Mouse (Mus musculus) telencephalon, adult 2 months (tissue): ENCODE results near the gene Hs3st6.
A peak's percentile ranks its signal among the peaks of the same experiment; 100 is the strongest.
"Not testable (repeated sequence)": the region's sequence is repeated elsewhere in the genome, so short reads cannot be mapped to it uniquely, and the experiment has no call there.

Source experiments
- DNase-seq: peaks from one replicate; pipeline ENCODE4 v3.0.0-alpha.2; 2011; ENCODE audit warnings: low read depth, low spot score

Gene Hs3st6

DNA sequence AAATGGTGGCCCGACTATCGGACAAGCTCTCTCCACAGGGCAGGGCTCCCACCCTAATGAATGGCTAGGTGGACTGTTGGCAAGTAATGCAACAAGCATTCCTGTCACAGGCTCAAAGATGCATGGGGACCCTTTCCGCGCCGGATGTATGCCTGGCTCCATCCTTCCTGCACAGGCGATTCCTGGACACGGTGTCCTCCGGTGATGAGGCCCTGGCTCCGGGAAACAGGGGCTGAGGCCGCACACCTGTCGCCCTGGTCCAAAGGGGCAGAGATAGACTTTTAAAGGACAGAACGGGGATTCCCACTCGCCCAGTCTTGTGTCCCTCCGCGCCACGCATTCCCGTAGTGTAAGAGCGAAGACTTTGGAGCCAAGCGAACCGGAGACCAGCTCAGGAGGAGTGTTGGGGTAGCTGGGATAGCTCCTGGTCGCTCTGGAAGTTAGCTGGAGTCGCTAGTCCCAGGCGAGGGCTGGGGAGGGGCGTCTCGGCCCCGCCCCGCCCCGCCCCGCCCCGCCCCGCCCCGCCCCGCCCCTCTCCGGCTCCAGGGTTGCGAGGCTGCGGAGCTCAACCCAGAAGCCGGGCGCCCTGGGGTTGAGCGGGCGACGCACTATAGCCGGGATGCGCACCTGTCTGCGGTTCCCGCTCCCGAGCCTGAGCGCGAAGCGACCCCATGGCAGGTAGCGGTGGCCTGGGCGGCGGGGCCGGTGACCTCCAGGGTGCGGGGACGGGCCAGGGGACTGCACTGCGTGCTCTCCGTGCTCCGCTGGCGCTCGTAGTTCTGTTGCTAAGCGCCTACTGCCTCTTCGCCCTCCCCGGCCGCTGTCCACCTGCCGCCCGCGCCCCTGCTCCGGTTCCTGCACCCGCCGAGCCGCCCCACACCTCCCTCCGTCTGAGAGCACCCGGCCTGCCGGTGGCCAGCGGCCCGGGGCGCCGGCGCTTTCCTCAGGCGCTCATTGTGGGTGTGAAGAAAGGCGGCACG, at the start of gene Hs3st6:
TSS of gene Hs3st6 (plus strand) at position 574 of the 980 bp plus-strand sequence.
- no peak for DNase-seq

DNA sequence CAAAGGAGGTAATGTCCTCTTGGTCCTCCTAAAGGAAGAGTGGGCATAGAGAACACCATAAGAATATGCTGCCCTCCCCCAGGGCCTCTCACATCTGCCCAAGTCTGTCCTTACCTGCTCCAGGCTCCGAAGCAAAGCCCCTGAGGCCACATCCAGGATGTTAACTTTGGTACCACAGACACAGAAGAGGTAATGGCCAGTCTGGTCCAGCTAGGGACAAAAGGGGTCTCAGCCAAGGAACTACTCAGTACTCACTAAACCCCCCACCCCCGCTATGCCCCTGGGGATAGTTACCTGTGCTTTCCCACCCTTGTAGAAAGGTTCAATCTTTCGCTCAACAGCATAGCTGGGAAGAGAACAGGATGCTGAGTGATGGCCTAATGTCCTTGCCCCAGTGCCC, 47.0 kb upstream of the Hs3st6 start:
- no peak for DNase-seq

DNA sequence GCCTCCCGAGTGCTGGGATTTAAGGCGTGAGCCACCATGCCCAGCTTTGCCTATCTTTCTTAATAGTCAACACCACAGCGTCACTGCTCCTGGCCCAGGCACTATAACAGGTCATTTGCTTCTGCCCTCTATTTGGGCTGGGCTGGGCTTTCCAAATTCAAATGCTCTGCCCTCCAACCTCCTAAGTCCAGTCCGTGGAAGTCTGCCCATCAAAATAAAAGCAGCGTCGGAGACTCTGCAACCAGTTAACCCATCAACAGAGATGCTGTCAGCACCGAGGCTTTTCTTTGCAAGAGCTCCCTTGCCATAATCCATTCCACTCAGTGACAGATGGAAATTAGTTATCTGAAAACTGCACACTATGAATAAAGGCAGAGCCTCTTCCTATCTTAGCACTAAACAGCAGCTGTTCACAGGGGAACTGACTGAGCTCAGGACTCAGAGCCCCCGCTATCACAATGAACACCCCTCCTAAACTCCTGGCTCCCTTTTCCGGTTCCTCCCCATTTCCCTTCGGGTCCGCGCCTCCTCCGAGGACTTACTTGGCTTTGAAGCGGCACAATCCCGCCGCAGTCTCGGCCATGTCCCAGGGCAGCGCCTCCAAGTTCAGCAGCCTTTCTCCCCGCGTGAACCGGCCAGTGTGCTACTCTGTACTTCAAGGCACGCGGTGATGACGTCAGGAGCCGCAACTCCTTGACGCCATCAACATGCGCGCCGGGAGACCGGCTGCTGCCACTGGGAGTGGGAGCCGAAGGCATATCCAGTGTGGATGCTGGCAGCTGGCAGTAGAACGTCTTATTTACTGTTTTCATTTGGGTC, 45.6 kb upstream of the Hs3st6 start, which contains the start of gene Tbl3:
TSS of gene Tbl3 (minus strand) at position 679 of the 819 bp plus-strand sequence.
- DNase-seq, result peak; percentile 91

DNA sequence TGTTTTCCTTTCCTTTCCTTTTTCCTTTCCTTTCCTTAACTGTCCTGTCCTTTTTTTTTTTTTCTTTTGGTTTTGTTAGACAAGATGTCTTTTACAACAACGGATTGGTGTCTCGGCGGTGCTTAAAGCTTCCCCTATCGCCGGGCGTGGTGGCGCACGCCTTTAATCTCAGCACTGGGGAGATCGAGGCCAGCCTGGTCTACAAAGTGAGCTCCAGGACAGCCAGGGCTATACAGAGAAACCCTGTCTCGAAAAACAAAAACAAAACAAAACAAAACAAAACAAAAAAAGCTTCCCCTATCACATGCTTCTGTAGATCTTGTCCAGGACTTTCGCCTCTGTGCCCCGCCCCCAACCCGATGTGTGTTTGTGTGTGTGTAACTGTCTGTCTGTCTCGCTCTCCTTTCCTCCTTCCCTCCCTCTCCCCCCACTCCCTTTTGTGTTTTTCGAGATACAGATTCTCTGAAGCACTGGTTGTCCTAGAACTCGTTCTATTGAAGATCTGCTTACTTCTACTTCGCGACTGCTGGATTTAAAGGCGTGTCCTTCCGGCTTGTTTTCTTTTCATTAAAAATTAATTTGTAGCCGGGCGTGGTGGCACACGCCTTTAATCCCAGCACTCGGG, 44.9 kb upstream of the Hs3st6 start:
- no peak for DNase-seq

DNA sequence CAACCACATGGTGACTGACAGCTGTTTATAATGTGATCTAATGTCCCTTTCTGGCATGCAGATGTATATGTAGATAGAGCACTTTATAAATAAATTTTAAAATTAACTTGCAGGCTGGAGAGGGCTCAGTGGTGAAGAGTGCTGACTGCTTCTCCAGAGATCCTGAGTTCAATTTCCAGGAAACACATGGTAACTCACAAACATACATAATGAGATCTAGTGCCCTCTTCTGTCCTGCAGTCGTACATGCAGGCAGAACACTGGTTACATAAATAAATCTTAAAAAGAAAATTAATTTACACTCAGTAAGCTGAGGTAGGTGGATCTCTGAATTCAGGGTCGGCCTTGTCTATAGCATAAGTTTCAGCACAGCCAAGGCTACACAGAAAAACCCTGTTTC, 44.1 kb upstream of the Hs3st6 start:
- no peak for DNase-seq

DNA sequence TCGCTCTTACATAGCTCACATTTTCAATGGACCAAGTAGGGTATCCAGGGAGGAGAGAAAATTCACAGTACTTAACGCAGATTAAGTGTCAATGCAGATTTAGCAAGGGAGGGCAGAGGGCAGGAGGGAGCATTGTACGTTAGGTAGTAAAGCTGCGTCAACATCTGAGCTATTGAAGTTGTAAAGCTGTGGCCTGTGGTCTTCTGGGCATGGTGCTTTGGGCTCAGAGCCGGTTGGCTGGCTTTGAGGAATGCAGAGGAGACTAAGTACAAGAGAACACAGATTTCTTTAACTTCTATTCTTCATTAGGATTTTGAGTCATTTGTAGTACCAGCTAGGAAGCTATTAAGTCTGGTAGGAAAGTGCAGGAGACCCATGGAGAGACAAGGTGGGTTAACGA, 37.2 kb upstream of the Hs3st6 start:
- DNase-seq, result no peak

DNA sequence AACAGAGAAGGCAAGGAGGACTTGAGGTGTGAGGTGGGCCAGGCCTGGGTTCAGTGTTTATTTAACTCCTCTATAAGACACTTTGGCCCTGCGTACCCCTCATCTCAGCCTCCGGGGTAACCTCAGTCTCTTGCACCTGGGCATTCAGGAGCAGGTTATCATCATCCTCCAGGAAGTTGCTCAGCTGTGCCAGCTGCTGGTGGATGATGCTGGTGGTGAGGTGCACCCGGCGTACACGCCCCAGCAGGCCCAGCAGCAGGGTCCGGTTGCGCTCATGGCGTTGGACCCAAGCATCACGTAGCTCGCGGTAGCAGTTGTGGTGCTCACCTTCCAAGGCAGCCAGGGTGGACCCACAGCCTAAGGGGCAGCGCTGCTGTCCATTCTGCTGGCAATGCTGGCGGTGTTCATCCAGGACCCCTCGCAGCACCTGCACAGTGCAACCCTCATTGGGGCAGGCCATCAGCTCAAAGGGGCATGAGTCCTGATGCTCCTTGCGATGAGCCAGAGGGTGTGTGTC, 36.6 kb upstream of the Hs3st6 start:
- no peak for DNase-seq

DNA sequence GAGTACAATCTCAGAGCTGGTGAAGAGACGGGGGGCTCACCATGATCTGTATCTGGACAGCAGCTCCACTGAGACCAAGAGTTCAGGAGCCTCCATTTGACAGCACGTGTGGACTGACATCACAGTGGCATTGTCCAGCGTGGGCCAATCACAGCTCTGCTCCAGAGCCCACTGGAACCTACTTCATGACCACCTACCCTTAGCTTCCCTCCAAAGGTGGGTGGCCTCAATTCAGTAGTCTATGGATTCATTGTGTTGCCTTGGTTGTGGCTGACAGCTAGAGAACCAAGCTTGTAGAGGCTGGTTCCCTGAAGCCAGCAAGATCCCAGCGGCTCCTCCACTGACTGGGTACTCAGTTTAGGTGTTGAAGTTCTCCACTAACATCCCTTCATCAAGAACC, 34.8 kb upstream of the Hs3st6 start, which contains the start of the genes Rnf151 and Rps2:
TSS of gene Rnf151 (minus strand) at position 121 of the 400 bp plus-strand sequence.
TSS of gene Rps2 (plus strand) at position 174 of the 400 bp plus-strand sequence.
- no peak for DNase-seq

DNA sequence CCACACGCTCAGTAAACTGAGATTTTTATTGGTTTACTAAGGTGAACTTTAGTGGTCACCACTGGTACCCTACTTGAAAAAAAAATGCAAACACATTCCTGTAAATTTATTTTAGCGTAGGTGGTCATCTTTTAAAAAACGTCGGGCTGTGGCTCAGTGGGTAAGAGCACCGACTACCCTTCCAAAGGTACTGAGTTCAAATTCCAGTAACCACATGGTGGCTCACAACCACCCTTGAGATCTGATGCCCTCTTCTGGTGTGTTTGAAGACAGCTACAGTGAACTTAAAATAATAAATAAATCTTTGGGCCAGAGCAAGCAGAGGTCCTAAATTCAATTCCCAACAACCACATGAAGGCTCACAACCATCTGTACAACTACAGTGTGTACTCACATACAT, 33.9 kb upstream of the Hs3st6 start:
- not testable (repeated sequence) for DNase-seq

DNA sequence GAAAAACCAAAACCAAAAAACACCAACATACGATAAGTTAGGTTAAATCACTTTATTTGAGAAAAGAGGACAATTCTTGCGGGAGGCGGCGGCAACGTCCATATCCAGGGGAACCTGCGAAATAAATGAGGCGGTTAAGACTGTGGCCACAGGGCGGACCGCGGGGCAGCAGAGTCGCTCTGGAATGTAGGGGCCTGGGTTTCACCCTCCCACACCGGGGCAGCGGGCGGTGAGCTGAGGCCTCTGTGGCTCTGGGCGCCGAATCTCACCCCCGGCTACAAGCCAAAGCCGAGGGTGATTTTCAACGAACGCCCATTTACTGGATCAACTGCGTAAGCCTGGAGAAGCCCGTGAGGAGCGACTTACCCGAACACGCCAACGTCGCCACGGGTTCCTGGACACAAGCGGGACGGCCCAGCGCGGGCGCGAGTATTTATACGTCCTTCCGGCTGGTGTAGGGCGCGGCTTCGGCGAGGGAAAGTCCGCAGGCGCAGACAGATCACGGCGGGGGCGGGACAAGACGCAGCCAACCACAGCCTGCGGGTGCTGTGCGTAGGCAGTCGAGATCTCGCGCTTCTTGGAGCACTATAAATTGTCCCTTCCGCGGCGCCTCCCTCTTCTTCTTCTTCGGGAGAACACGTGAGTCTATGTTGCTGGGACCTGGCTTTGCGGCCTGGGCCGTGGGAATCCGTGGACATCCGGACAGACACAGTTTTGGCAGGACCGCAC, 33.1 kb upstream of the Hs3st6 start:
- DNase-seq, result peak; percentile 99

DNA sequence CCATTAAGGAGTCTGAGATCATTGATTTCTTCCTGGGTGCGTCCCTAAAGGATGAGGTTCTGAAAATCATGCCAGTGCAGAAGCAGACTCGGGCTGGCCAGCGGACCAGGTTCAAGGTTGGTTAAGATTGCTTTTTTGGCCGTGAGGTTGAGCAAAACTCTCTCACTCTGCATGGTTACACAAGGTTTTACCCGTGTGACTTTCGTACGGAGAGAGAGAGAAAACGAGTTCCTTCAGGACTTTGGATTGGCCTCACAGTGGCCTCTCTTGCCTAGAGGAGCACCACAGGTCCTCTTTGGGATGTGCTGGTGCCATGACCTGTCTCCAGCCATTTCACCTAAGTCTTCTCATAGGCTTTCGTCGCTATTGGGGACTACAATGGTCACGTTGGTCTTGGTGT, 32.2 kb upstream of the Hs3st6 start:
- not testable (repeated sequence) for DNase-seq

DNA sequence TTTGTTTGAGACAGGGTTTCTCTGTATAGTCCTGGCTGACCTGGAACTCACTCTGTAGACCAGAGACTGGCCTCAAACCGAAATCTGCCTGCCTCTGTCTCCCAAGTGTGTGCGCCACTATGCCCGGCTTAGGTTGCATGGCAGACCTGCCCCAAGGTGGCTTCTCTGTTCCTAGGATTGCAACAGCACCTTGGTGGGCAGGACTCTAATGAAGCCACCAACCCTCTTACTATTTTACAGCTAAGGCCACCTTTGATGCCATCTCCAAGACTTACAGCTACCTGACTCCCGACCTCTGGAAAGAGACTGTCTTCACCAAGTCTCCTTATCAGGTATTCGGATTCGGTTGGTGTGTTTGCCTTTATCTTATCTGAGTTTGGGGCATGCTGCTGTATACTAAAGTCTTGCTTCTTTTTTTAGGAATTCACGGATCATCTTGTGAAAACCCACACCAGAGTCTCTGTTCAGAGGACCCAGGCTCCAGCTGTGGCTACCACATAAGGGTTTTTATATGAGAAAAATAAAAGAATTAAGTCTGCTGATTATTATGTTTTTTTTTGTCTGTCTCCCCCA, 31.3 kb upstream of the Hs3st6 start:
- not testable (repeated sequence) for DNase-seq

DNA sequence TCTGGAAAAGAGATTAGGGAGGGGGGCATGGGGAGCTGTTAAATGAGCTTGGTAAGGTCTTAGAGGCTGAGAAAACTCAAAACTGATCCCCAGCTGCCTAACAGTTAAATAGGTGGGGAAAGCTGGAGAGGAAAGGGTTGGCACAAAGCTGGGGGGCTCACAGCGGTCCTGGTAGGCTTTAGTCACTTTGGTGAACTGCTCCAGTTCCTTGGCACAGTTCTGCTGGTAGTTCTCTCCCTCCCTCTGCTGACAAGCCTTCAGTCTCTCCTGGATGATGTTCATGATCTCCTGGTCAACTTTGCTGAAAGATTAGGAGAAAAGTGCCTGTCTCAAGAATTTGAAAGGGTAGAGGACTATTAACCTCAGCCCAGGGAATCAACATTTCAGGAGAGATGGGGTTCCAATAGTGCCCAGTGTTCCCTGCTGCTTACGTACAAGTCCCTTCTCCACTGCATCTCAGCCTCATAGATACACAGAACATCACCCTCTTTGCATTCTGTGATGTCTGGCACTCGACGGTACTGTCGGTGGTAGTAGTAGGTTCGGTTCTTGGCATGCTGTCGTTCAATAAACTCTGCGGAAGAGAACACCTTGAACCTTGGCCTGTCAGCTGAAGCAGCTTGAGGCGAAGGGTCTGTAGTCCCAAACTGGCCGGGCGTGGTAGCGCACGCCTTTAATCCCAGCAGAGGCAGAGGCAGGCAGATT, 30.4 kb upstream of the Hs3st6 start:
- no peak for DNase-seq

DNA sequence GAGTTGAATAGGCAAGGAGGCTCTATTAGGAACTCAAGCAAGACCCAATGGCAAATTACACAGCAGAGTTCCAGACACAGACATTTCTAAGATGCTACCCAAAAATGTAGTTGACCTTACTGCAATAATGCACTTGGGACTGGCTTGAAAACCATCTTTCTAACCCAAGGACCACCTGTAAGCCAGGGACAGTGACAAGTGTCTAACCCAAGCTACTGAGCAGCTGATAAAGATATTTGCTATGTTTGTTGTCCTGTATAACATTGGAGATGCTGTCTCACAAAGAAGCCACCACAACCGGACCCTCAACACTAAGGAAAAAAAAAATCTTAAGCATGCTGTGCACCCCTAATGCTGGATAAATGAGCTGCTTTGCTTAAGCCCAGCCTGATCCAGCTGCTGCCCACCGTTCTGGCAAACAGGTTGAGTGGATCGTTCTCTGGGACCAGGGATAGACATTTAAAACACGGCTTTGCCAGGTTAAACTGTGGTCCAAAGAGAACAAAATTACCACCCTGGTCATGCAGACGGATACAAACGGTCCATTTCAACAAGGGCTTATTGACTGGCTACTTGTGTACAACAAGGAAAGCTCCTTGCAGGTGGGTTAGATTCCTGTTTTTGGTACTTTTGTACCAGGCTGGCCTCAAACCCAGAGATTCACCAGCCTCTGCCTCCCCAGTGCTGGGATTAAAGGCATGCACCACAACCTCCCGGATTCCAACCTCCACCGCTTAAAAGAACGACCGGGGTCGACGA, 29.5 kb upstream of the Hs3st6 start:
- DNase-seq, result no peak

DNA sequence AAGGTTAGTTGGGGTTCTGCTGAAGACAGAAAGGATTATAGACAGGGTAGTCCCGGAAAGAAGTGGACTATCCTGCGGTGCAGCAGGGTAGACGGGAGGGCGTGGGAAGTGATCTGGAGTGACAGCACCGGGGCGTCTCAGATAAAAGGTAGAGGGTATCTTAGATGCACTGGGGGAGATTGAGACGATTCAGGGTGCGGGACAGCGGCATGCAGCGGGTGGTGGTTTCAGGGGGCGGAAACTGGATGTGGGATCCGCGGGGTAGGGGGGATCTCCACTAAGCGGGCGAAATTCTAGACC, 29.0 kb upstream of the Hs3st6 start:
- DNase-seq, result no peak

DNA sequence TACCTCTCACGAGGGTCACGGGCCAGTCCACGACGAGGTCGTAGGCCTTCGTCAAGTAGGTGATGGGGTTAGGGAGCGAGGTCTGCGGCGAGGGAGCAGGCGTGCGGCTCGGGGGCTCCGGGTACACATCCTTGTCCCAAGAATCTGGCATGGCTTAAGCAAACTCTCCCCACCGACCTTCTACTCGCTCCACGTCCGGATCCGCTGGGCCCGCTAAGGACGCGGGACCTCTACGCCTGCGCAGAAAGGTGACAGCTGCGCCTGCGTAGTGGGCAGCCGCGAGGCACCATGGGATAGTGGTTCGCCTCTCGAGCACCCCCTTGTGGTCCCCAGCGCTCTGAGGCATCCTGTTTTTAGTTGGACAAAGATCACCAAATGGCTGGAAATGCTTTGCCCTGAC, 28.6 kb upstream of the Hs3st6 start, which contains the start of gene Ndufb10:
TSS of gene Ndufb10 (minus strand) at position 295 of the 400 bp plus-strand sequence.
- peak; percentile 81 for DNase-seq

DNA sequence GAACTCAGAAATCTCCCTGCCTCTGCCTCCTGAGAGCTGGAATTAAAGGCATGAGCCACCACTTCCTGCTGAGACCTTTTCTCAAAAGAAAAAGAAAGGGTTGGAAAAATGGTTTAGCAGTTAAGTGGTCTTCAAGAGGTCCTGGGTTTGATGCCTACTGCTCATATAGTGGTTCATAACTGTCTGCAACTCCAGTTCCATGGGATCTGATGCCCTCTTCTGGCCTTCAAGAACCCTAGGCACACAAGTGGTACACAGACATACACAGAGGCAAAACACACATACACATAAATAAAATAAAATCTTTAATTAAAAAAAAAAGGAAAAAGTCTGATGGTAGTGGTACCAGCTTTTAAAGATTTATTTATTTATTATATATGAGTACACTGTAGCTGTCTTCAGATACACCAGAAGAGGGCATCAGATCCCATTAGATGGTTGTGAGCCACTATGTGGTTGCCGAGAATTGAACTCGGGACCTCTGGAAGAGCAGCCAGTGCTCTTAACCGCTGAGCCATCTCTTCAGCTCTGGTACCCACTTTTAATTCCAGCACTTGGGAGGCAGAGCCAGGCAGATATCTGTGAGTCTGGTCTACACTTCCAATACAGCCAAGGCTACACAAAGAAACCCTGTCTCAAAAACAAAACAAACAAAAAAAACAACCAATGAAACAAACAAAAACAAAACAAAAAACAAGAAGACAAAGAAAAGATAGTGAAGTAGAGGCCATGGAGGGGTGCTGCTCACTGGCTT, 27.0 kb upstream of the Hs3st6 start:
- DNase-seq, result no peak

DNA sequence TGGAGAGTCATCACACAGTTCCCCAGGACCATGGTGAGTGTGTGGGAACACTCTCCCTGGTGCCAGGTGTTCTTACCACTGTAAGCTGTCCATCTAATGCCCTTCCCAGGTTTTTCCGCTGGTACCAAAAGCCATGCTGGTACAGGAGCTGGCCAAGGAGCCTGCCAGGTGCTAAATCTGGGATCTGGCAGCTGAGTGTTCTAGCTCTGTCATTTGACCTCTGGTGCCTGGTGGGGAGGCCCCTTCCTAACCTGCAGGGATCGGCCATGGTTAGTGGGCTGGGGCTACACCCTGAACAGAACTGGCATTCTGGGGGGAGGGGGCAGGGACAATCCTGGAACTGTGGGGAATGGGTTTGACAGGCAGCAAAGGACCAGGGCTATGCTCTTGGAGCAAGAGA, 25.2 kb upstream of the Hs3st6 start, which contains the start of gene Rpl3l:
TSS of gene Rpl3l (plus strand) at position 203 of the 400 bp plus-strand sequence.
- no peak for DNase-seq
